Mouse (Mus musculus): Measurements from ENCODE around the gene Ubn1.

GRCm38 (mm10) chr16:5035591-5035990, 14.3 kb upstream of the Ubn1 start:
- TF ChIP-seq CTCF (IDR thresholded peaks at IDR 0.05; ENCODE audit: low read depth, low read length) (no peak), POLR2A (IDR thresholded peaks at IDR 0.05; ENCODE audit: extremely low read depth, insufficient read depth, low read length) (no peak)
